Comparison of ENCODE assay signal across 19 mouse cellular contexts in genomic region chr14:86487285-86487897, GRCm38 (mm10).
DNase-seq lines count a peak whose midpoint lies in the region; ATAC-seq and TF ChIP-seq lines count a peak whose summit lies in the region.
"Had no signal": no experiment of that assay in that cellular context is flagged by ENCODE, and none has a peak within 500 bp of the region (broad histone marks: within the 10 kb centered on the region; RNA-seq: fewer than 3 reads in every experiment).

No protein-coding gene starts in this region.

- no peaks in the 10 kb centered on the region for H3K9me3 ChIP-seq in heart, embryonic 12.5 days (replicated peaks)
- H3K9me3 ChIP-seq: embryonic facial prominence, embryonic 13.5 days; heart, embryonic 15.5 days; midbrain, embryonic 15.5 days; stomach, embryonic 15.5 days had no signal

- no peaks in the 10 kb centered on the region for H3K4me1 ChIP-seq in kidney, adult 2 months (ENCODE audit: control insufficient read depth, insufficient read depth, low read length)
- peaks cover 12% of the 10 kb centered on the region; the same call in 1 of the 2 replicates for H3K4me1 ChIP-seq in heart, embryonic 12.5 days (replicated peaks)
- H3K4me1 ChIP-seq: embryonic facial prominence, embryonic 13.5 days; stomach, embryonic 15.5 days had no signal

- H3K36me3 ChIP-seq in kidney, adult 2 months (ENCODE audit: control insufficient read depth, insufficient read depth, low read length): no peaks in the 10 kb centered on the region
- H3K36me3 ChIP-seq in heart, embryonic 12.5 days: no peaks in the 10 kb centered on the region
- H3K36me3 ChIP-seq: embryonic facial prominence, embryonic 13.5 days; heart, embryonic 15.5 days; midbrain, embryonic 15.5 days; stomach, embryonic 15.5 days had no signal

- no peak for ATAC-seq in heart, embryonic 12.5 days (ENCODE audit: insufficient number of reproducible peaks, low FRiP score)
- ATAC-seq: CD4-positive, CD25-positive, alpha-beta regulatory T cell, adult 4 months; forebrain, embryonic 16.5 days; midbrain, embryonic 15.5 days had no signal

- H3K4me3 ChIP-seq in kidney, adult 2 months (ENCODE audit: insufficient read depth, low read depth, low read length): no peak overlapping the region
- no peak overlapping the region for H3K4me3 ChIP-seq in heart, embryonic 12.5 days
- H3K4me3 ChIP-seq: embryonic facial prominence, embryonic 13.5 days; heart, embryonic 15.5 days; midbrain, embryonic 15.5 days; stomach, embryonic 15.5 days had no signal

- H3K27me3 ChIP-seq in kidney, adult 2 months (replicated peaks; ENCODE audit: control insufficient read depth, insufficient read depth, low read length): no peaks in the 10 kb centered on the region
- no peaks in the 10 kb centered on the region for H3K27me3 ChIP-seq in heart, embryonic 12.5 days (replicated peaks)
- H3K27me3 ChIP-seq: embryonic facial prominence, embryonic 13.5 days; heart, embryonic 15.5 days; midbrain, embryonic 15.5 days; stomach, embryonic 15.5 days had no signal

- H3K9ac ChIP-seq in heart, embryonic 12.5 days: no peak overlapping the region
- H3K9ac ChIP-seq: embryonic facial prominence, embryonic 13.5 days; heart, embryonic 15.5 days; midbrain, embryonic 15.5 days; stomach, embryonic 15.5 days had no signal

- peak; percentile 32 to 40 for DNase-seq in cerebellum, postnatal 10 days
- DNase-seq in cerebellum, adult 9-11 months: no peak
- peak; percentile 32 for DNase-seq in kidney, adult 2 months
- DNase-seq in kidney, adult 18-20 months: no peak
- peak; percentile 4 for DNase-seq in ZHBTc4 (ENCODE audit: low read depth, low spot score)
- DNase-seq in kidney, postnatal 10 days: peak; percentile 27
- no peak for DNase-seq in left cerebral cortex, postnatal 4 days
- DNase-seq: adrenal gland, adult 8-10 months; cerebellum, adult 11 months; cerebellum, postnatal 36 days; liver; lung, adult 2 months had no signal

- no peak for TF ChIP-seq POLR2A in kidney, adult 2 months (IDR thresholded peaks at IDR 0.05; ENCODE audit: low read depth, low read length)

- no peak for TF ChIP-seq CTCF in kidney, adult 2 months (conservative IDR thresholded peaks at IDR 0.05; ENCODE audit: insufficient read depth, insufficient read length, low read depth, low read length)

- intact Hi-C loops in left cerebral cortex, postnatal 4 days (cut with DNase I): no loop called here

- no peak overlapping the region for H3K4me2 ChIP-seq in heart, embryonic 12.5 days
- H3K4me2 ChIP-seq: embryonic facial prominence, embryonic 13.5 days; heart, embryonic 15.5 days; midbrain, embryonic 15.5 days; stomach, embryonic 15.5 days had no signal

- H3K27ac ChIP-seq in kidney, adult 2 months (ENCODE audit: insufficient read depth, low read depth, low read length): no peak overlapping the region
- H3K27ac ChIP-seq in heart, embryonic 12.5 days (ENCODE audit: poor library complexity, severe bottlenecking): no peak overlapping the region
- H3K27ac ChIP-seq: embryonic facial prominence, embryonic 13.5 days; heart, embryonic 15.5 days; midbrain, embryonic 15.5 days; stomach, embryonic 15.5 days had no signal

- WGBS in kidney, adult 2 months: 42% methylated on average over 8 of the region's 8 CpGs
- WGBS in heart, embryonic 12.5 days: 58% methylated on average over 8 of the region's 8 CpGs

Comparison
In these comparisons a context has a peak if more than half of its experiments do, and no peak if none do; other contexts are left out.
1. DNase-seq: peak in cerebellum, postnatal 10 days (2 of 2), kidney, adult 2 months (single experiment), ZHBTc4 (single experiment) and kidney, postnatal 10 days (single experiment); none in cerebellum, adult 9-11 months (single experiment), kidney, adult 18-20 months (single experiment) and left cerebral cortex, postnatal 4 days (single experiment).